Comparison of ENCODE assay signal across 7 mouse cellular contexts in the genomic region with DNA sequence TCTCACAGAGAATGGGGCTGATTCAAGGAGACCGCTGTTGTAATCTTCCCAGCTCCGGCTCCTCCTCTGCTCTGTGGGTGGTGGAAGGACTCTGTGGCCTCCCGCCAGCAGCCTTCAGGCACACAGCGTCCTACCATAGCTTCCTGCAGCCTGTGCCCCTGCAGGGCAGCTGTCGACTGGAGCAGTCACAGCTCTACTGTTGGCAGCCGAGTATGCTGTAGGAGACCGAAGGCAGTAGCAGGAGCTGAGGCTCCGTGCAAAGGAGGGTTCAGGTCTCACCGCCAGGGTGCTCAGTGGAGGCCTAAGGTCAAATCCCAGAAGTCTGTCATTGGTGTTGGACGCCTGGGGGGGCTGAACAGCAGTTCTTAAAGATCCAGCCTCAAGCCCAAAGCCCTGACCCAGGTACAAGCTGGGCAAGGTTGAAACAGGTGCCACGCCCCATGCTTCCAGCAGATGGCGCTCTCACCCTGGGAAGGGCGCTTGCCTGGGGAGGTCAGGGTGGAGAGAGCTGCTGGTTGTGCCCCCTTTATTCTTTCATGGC.
DNase-seq lines count a peak whose midpoint lies in the region; ATAC-seq and TF ChIP-seq lines count a peak whose summit lies in the region.

No protein-coding gene starts in this region.

- no peak overlapping the region; the same call in 1 of the 2 replicates for H3K27ac ChIP-seq in intestine, embryonic 14.5 days (ENCODE audit: low read depth)
- no peak overlapping the region for H3K27ac ChIP-seq in limb, embryonic 11.5 days (replicated peaks; ENCODE audit: low read depth, low read length)
- peak overlapping the region; percentile 73 for H3K27ac ChIP-seq in midbrain, embryonic 12.5 days (replicated peaks)
- no peak overlapping the region for H3K27ac ChIP-seq in small intestine, adult 2 months (ENCODE audit: insufficient read depth, low read depth, low read length)

- H3K4me2 ChIP-seq in intestine, embryonic 14.5 days (ENCODE audit: low read length) = no peak overlapping the region; the same call in 1 of the 2 replicates
- H3K4me2 ChIP-seq in limb, embryonic 11.5 days (ENCODE audit: low read depth, severe bottlenecking) = peak overlapping the region; percentile 25
- peak overlapping the region; percentile 27; the same call in 1 of the 2 replicates for H3K4me2 ChIP-seq in midbrain, embryonic 12.5 days (replicated peaks)

- TF ChIP-seq POLR2A in small intestine, adult 2 months (IDR thresholded peaks at IDR 0.05; ENCODE audit: low read depth, low read length) = no peak

- DNase-seq in adrenal gland, adult (ENCODE audit: inconsistent age in 2 of 2, low spot score in 1 of 2) = peak; percentile 88 to 94
- DNase-seq in gastrocnemius, postnatal 10 days = peak; percentile 85
- DNase-seq in intestine, embryonic 14.5 days (ENCODE audit: low spot score) = peak; percentile 93
- peak; percentile 88 for DNase-seq in limb, embryonic 11.5 days (ENCODE audit: low spot score)

- H3K4me1 ChIP-seq in intestine, embryonic 14.5 days (replicated peaks; ENCODE audit: control insufficient read depth, insufficient read depth, low read length) = peaks cover 36% of the 10 kb centered on the region
- H3K4me1 ChIP-seq in limb, embryonic 11.5 days (ENCODE audit: control insufficient read depth, insufficient read depth, low read length) = peaks cover 64% of the 10 kb centered on the region
- peaks cover 83% of the 10 kb centered on the region for H3K4me1 ChIP-seq in midbrain, embryonic 12.5 days
- H3K4me1 ChIP-seq in small intestine, adult 2 months (ENCODE audit: control insufficient read depth, insufficient read depth, insufficient read length, low read length) = peaks cover 4% of the 10 kb centered on the region; the same call in 1 of the 2 replicates

- ATAC-seq in common myeloid progenitor, adult 5-6 weeks (replicated peaks; ENCODE audit: low read depth, poor library complexity, severe bottlenecking) = peak; percentile 94
- ATAC-seq in intestine, embryonic 14.5 days (replicated peaks; ENCODE audit: low FRiP score, low TSS enrichment, low read depth) = no peak; the same call in 1 of the 2 replicates
- no peak for ATAC-seq in limb, embryonic 11.5 days (ENCODE audit: insufficient number of reproducible peaks, low FRiP score, low TSS enrichment, low read depth)
- no peak for ATAC-seq in midbrain, embryonic 12.5 days (ENCODE audit: low FRiP score, low read depth)

- H3K36me3 ChIP-seq in intestine, embryonic 14.5 days (ENCODE audit: control insufficient read depth, insufficient read depth, low read length) = no peaks in the 10 kb centered on the region
- no peaks in the 10 kb centered on the region for H3K36me3 ChIP-seq in limb, embryonic 11.5 days (ENCODE audit: control insufficient read depth, insufficient read depth, low read length)
- H3K36me3 ChIP-seq in midbrain, embryonic 12.5 days = no peaks in the 10 kb centered on the region
- no peaks in the 10 kb centered on the region for H3K36me3 ChIP-seq in small intestine, adult 2 months (ENCODE audit: control insufficient read depth, insufficient read depth, low read length)

- no peak overlapping the region for H3K4me3 ChIP-seq in intestine, embryonic 14.5 days (ENCODE audit: low read depth, low read length)
- no peak overlapping the region for H3K4me3 ChIP-seq in limb, embryonic 11.5 days (ENCODE audit: low read depth, low read length)
- H3K4me3 ChIP-seq in midbrain, embryonic 12.5 days = no peak overlapping the region
- no peak overlapping the region; the same call in 1 of the 2 replicates for H3K4me3 ChIP-seq in small intestine, adult 2 months (ENCODE audit: low read depth, low read length)

- no peaks in the 10 kb centered on the region for H3K9me3 ChIP-seq in intestine, embryonic 14.5 days (ENCODE audit: control insufficient read depth, low read length)
- H3K9me3 ChIP-seq in limb, embryonic 11.5 days (ENCODE audit: control insufficient read depth, low read length) = no peaks in the 10 kb centered on the region
- H3K9me3 ChIP-seq in midbrain, embryonic 12.5 days = no peaks in the 10 kb centered on the region

- TF ChIP-seq CTCF in small intestine, adult 2 months (IDR thresholded peaks at IDR 0.05; ENCODE audit: extremely low read depth, insufficient read length, insufficient replicate concordance, low read depth, low read length) = peak; percentile 98

- 8% methylated on average over 13 of the region's 13 CpGs for WGBS in intestine, embryonic 14.5 days
- 9% methylated on average over 13 of the region's 13 CpGs for WGBS in limb, embryonic 11.5 days
- 5% methylated on average over 13 of the region's 13 CpGs for WGBS in midbrain, embryonic 12.5 days
- WGBS in small intestine, adult 2 months = 5% methylated on average over 13 of the region's 13 CpGs

- H3K27me3 ChIP-seq in intestine, embryonic 14.5 days (replicated peaks; ENCODE audit: control insufficient read depth, insufficient read depth, low read length) = no peaks in the 10 kb centered on the region
- no peaks in the 10 kb centered on the region for H3K27me3 ChIP-seq in limb, embryonic 11.5 days (ENCODE audit: control insufficient read depth, insufficient read depth, low read length)
- peaks cover 45% of the 10 kb centered on the region for H3K27me3 ChIP-seq in midbrain, embryonic 12.5 days
- H3K27me3 ChIP-seq in small intestine, adult 2 months (ENCODE audit: control insufficient read depth, insufficient read depth, low read length) = no peaks in the 10 kb centered on the region

- H3K9ac ChIP-seq in intestine, embryonic 14.5 days (ENCODE audit: low read length) = no peak overlapping the region
- H3K9ac ChIP-seq in limb, embryonic 11.5 days (ENCODE audit: low read length) = peak overlapping the region; percentile 13; the same call in 1 of the 2 replicates
- H3K9ac ChIP-seq in midbrain, embryonic 12.5 days (replicated peaks) = no peak overlapping the region; the same call in 1 of the 2 replicates
